Mouse (Mus musculus) bone marrow macrophage, adult 2 months (primary cell): Measurements from ENCODE around the gene Tsc2.
"Not testable (repeated sequence)": the region's sequence is repeated elsewhere in the genome, so short reads cannot be mapped to it uniquely, and the experiment has no call there.

ENCODE experiments used
- CTCF ChIP-seq: IDR thresholded peaks from 2 replicates; pipeline ENCODE4 v1.5.1; 2012; ENCODE audit warnings: low read depth, mild to moderate bottlenecking, low read length, moderate library complexity
- POLR2A ChIP-seq: IDR thresholded peaks from 2 replicates; pipeline ENCODE4 v1.6.1; 2012; ENCODE audit warnings: mild to moderate bottlenecking, low read depth, low read length, borderline replicate concordance

DNA sequence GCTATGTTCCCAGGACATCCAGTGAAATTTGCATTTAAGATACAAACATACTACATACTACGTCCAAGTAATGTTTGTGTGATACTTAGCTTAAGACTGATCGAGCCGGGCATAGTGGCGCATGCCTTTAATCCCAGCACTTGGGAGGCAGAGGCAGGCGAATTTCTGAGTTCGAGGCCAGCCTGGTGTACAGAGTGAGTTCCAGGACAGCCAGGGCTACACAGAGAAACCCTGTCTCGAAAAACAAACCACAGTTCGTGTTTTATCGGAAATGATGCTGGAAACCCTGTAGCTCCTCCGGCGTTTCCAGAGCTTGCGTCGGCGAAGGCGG lies 36.7 kb upstream of the Tsc2 start:
- not testable (repeated sequence) for TF ChIP-seq CTCF, POLR2A
